Mouse (Mus musculus): ENCODE results near the gene Hist1h3b.

Gene Hist1h3b

GRCm38 (mm10) chr13:23752742-23753172 lies 690 bp downstream of the Hist1h3b start:
- no peak for ATAC-seq (ENCODE audit: insufficient number of reproducible peaks, low FRiP score, low TSS enrichment)

- ATAC-seq (ENCODE audit: insufficient number of reproducible peaks, low FRiP score, low TSS enrichment), result no peak
Measured at GRCm38 (mm10) chr13:23753314-23754078, 1.4 kb downstream of the Hist1h3b start.

- no peak for ATAC-seq (ENCODE audit: insufficient number of reproducible peaks, low FRiP score, low TSS enrichment)
Measured at GRCm38 (mm10) chr13:23755000-23755399, 2.9 kb downstream of the Hist1h3b start.

GRCm38 (mm10) chr13:23756790-23757189 lies 4.7 kb downstream of the Hist1h3b start, which contains the start of gene Hist1h4b:
Hist1h4b (plus strand) TSS chr13:23757013.
- peak; percentile 69 for ATAC-seq (ENCODE audit: insufficient number of reproducible peaks, low FRiP score, low TSS enrichment)

GRCm38 (mm10) chr13:23757211-23757773 lies 5.2 kb downstream of the Hist1h3b start:
- ATAC-seq (ENCODE audit: insufficient number of reproducible peaks, low FRiP score, low TSS enrichment), result no peak

- ATAC-seq (ENCODE audit: insufficient number of reproducible peaks, low FRiP score, low TSS enrichment), result no peak
Measured at GRCm38 (mm10) chr13:23757921-23758320, 5.9 kb downstream of the Hist1h3b start.

GRCm38 (mm10) chr13:23759251-23759771 lies 7.2 kb downstream of the Hist1h3b start:
- no peak for ATAC-seq (ENCODE audit: insufficient number of reproducible peaks, low FRiP score, low TSS enrichment)

- ATAC-seq (ENCODE audit: insufficient number of reproducible peaks, low FRiP score, low TSS enrichment), result no peak
Measured at GRCm38 (mm10) chr13:23759916-23760239, 7.8 kb downstream of the Hist1h3b start.

- ATAC-seq (ENCODE audit: insufficient number of reproducible peaks, low FRiP score, low TSS enrichment), result no peak
Measured at GRCm38 (mm10) chr13:23760240-23760971, 8.3 kb downstream of the Hist1h3b start.

- peak; percentile 69 for ATAC-seq (ENCODE audit: insufficient number of reproducible peaks, low FRiP score, low TSS enrichment)
Measured at GRCm38 (mm10) chr13:23760972-23761864, 9.2 kb downstream of the Hist1h3b start, which contains the start of gene Hist1h4a. Hist1h4a (minus strand) TSS chr13:23761230.

- peak; percentile 83 for ATAC-seq (ENCODE audit: insufficient number of reproducible peaks, low FRiP score, low TSS enrichment)
Measured at GRCm38 (mm10) chr13:23761871-23762821, 10.1 kb downstream of the Hist1h3b start, which contains the start of gene Hist1h3a. Hist1h3a (minus strand) TSS chr13:23762386.

- no peak for ATAC-seq (ENCODE audit: insufficient number of reproducible peaks, low FRiP score, low TSS enrichment)
Measured at GRCm38 (mm10) chr13:23763242-23763585, 11.1 kb downstream of the Hist1h3b start.

GRCm38 (mm10) chr13:23763586-23764323 lies 11.7 kb downstream of the Hist1h3b start, which contains the start of gene Hist1h1a:
Hist1h1a (plus strand) TSS chr13:23763666.
- peak; percentile 71 for ATAC-seq (ENCODE audit: insufficient number of reproducible peaks, low FRiP score, low TSS enrichment)

GRCm38 (mm10) chr13:23764324-23765171 lies 12.5 kb downstream of the Hist1h3b start:
- ATAC-seq (ENCODE audit: insufficient number of reproducible peaks, low FRiP score, low TSS enrichment), result no peak

- no peak for ATAC-seq (ENCODE audit: insufficient number of reproducible peaks, low FRiP score, low TSS enrichment)
Measured at GRCm38 (mm10) chr13:23765172-23765513, 13.1 kb downstream of the Hist1h3b start.

GRCm38 (mm10) chr13:23766772-23767171 lies 14.7 kb downstream of the Hist1h3b start:
- no peak for ATAC-seq (ENCODE audit: insufficient number of reproducible peaks, low FRiP score, low TSS enrichment)

- ATAC-seq (ENCODE audit: insufficient number of reproducible peaks, low FRiP score, low TSS enrichment), result no peak
Measured at GRCm38 (mm10) chr13:23768834-23769397, 16.8 kb downstream of the Hist1h3b start.
